Mouse (Mus musculus) kidney, postnatal 25 days (tissue): ENCODE results near the gene Gm10320.
A peak's percentile ranks its signal among the peaks of the same experiment; 100 is the strongest.

Experiments used
- DNase-seq, 2 experiments: peaks; one replicate each; pipeline ENCODE4 v3.0.0; 2021; ENCODE audit warnings: mixed read lengths in 2 of 2

Gm10320 gene

GRCm38 (mm10) chr13:98491909-98492308 is at the start of gene Gm10320:
Gm10320 (minus strand) TSS chr13:98492001.
- no peak for DNase-seq

DNA sequence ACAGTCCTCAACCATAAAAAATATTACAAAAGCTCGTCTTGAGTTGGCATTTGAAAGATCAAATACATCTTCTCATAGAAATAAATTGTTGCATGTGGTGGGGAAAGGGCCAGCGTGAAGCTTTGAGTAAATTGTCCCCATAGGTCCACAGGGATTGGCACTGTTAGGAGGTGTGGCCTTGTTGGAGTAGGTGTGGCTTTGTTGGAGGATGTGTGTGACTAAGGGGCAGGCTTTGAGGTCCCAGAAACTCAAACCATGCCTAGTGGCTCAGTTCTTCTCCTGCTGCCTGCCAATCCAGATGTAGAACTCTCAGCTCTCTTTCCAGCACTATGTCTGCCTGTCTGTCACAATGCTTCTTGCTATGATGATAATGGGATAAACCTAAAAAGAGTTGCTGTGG is 49.8 kb upstream of the Gm10320 start:
- DNase-seq = no peak

DNA sequence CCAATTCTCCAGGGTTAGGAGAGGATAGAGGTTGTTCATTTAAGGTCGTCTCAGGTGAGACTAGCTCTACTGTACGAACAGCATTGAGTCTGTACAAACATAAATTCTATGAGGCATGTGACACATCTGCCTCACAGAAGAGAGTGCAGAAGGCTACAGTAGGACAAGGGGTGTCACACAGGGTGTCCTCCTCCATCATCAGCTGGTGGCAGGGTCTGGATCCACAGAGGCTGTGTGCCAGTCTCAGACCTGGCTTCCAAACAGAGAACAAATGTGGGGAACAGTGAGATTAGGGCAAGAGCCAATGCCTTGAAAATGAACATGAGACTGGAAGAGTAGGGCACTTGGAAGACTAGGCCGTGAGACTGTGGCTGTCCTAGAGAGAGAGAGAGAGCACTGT is 48.4 kb upstream of the Gm10320 start:
- no peak for DNase-seq

- DNase-seq = peak; percentile 57 to 71
These were observed 47.5 kb upstream of the Gm10320 start for GRCm38 (mm10) chr13:98539311-98539710.

DNA sequence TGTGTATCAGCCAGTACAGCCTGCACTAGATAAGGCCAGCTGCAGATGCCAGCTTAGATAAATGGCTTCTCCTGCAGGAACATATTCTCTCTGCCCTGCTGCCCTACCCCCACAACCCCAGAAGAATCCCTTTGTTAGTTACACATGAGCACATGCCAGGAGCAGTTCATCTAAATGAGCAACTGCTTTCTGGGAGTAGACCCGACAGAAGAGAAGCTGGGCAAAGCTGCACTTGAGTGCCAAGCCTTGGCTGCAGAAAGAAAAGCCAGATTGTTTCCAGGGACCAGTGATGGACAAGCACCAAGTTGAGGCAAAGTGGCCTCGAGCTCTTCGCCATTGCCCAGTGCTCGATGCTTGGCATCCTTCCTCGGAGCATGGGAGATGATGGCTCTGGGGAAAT is 46.8 kb upstream of the Gm10320 start:
- DNase-seq = no peak

DNA sequence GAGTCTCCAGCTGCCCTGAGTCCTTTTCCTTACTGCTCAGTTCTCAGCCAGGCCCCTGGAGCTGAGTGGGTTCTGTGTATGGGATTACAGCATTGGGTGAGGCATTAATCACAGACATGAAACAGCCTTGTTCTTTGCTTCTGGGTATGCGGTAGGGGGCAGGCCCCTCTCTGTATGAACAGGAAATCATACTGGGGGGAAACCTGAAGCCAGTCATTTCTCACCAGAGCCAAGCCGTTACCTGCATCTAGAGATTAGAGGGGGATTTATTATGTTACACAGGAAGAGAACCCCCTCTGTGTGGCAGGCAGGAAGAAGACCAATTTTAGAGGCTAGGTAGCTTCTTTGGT is 43.1 kb upstream of the Gm10320 start:
- DNase-seq = no peak

DNA sequence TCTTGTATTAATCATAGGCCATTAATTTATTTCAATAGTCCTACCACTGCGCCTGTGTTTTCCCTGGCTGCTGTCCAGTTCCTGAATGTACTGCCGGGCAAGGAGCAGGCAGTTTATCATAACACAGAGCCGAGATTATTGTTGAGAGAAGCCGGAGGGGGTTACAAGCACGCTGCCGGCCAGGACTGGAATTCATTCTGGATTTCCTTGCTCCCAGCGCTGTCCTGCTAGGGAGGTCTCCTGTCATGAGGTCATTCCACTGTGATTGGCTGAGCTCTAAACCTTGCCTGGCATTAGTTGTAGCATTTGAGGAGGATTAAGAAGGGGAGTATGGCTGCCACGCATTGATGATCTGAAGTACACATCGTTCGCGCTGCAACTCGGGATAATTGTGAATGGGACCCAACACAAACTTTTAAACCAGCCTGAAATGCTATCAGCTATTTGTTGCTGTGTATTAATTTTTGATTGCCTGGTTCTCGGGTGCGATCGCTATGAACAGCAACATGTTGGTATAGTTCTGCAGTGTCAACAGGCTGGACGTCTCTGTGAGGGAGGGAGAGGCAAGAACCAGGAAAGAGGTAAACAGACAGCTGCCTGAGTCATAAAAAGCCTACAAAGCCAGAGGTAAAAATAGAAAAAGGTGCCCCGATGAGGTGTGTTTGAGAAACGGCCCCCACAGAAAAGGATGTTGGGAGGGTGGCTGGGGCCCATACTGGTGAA is 42.5 kb upstream of the Gm10320 start:
- peak; percentile 87 for DNase-seq

- DNase-seq = peak; percentile 63 to 76
These were observed 41.6 kb upstream of the Gm10320 start for GRCm38 (mm10) chr13:98533415-98533814.

DNA sequence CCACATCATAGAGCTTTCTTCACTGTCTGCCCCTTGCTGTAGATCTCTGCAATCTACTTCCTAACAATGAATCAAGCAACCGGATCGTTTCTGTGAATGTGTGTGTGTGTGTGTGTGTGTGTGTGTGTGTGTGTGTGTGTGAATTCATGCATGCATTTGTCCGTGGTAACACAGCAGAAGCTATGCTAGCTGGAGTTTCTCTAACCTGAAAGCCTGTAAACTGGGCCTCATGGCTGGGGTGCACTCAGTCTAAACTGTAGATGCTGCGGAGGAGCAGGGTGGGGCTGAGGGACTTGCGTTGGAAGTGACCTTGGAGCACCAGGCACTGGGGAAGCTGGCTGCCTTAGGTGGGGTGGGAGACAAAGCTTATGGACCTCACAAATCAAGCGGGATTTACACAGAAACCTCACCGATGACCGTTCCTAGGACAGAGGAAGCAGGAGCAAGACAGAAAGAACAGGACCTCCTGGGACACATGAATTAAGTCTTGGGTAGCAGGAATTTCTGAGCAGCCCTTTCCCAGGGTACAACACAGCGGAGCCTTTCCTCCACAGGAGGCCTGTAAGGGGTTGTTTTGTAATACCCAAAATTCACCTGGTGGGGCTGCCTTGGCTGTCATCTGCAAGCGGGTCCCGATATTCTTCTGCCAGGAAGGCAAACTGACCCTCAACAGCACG is 41.0 kb upstream of the Gm10320 start:
- no peak for DNase-seq

- DNase-seq = no peak
These were observed 40.2 kb upstream of the Gm10320 start for GRCm38 (mm10) chr13:98531976-98532375.

DNA sequence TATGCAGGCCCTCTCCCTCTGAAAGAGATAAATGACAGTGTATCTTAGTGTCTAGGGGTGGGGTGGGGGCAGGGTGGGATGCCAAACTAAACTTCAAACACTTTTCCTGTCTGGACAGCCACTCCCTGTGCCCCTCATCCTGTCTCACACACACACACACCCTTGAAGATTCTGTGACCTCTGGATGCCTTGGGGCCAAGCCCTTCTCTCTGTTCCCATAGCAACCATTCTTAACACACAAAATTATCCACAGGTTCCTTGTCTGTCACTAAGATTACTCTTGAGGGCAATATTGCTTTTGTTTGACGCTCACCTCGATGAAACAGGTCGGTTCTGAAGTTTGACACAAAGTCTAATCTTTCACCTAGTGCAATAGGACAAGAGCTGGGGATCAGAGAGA is 39.5 kb upstream of the Gm10320 start:
- DNase-seq = no peak

DNA sequence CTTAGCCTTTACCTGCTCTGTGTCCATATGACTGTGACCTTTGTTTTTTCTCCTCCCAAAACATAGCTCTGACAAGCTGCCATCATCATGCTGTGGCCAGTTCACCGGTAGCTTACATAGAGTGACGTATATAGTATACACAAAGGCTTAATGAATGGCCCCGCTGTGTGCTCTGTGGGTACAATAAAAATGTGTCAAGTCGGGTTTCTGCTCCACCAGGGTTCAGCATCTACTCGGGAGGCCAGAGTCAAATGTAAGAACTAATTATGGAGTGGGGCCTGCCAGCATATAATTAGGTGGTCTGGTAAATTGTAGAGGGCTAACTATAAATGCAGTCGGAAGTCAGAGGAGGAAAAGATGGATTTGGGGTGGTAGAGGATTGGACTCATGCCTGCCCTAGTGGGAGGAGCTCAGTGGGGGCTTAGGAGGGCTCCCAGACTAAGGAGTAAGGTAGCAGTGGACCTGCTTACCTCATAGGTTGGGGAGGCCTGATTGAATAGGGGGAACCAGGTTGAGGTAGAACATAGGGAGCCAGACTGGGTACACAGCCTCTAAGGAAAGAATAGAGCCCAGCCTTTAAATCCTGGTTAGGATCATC is 32.0 kb upstream of the Gm10320 start:
- no peak for DNase-seq

DNA sequence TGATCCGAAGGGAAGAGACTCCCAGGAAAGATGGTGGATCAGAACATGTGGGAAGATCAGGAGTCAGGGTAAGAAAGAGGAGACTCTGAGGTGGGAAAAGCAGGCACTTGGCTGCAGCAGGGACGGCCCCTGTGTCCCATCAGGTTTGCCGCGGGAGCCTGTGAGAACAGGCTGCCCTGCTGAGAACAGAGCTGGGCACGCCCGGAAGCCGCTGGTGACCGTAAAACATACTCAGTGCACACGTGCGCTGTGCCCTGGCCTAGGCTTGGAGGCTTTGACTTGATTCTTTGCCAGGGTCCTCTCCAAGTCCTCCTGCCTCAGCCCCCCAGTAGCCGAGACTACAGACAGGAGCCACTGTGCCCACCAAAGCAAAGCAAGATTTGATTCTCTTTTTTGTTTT is 26.5 kb upstream of the Gm10320 start:
- no peak for DNase-seq

GRCm38 (mm10) chr13:98517666-98518065 is 25.9 kb upstream of the Gm10320 start:
- no peak for DNase-seq

DNA sequence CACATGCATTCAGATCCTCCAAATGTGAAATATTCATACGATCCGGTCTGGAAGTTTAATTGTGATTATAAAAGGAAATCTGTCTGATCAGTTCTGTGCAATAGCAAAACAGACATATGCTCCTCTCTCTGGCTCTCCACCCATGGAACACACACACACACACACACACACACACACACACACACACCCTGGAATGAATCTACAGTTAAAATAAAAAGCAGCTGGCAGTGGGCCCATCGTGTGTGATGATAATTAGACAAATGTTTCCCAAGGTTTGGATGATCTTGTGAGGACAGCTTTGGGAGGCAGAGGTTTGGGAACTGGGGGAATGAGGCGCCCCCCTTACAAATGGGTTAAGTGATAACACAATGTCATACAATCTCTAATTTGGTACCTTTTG is 25.2 kb upstream of the Gm10320 start:
- no peak for DNase-seq

- DNase-seq = no peak
These were observed 20.3 kb upstream of the Gm10320 start for GRCm38 (mm10) chr13:98512066-98512465.

- DNase-seq = no peak
These were observed 15.9 kb upstream of the Gm10320 start for GRCm38 (mm10) chr13:98507656-98508055.

- no peak for DNase-seq
These were observed 14.7 kb upstream of the Gm10320 start for GRCm38 (mm10) chr13:98506496-98506895.

- no peak for DNase-seq
These were observed 14.2 kb upstream of the Gm10320 start for GRCm38 (mm10) chr13:98505989-98506388.

DNA sequence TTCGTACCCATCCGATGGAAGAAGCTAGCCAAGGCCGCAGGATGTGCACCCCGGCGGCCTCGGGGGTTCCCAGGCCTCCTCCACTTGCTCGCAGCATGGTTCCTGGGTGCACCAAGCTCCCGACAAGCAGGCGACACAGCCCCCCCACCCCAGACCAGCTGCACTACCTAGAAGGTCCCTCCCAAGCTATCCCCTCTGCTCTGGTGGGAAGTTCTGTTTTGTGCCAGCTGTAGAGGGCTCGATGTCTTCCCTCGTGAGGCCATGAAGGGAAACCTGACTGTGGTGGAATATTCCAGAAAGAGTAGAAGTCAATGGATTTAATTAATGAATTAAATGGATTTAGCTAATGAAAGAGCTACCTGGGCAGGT is 13.7 kb upstream of the Gm10320 start:
- DNase-seq = no peak

DNA sequence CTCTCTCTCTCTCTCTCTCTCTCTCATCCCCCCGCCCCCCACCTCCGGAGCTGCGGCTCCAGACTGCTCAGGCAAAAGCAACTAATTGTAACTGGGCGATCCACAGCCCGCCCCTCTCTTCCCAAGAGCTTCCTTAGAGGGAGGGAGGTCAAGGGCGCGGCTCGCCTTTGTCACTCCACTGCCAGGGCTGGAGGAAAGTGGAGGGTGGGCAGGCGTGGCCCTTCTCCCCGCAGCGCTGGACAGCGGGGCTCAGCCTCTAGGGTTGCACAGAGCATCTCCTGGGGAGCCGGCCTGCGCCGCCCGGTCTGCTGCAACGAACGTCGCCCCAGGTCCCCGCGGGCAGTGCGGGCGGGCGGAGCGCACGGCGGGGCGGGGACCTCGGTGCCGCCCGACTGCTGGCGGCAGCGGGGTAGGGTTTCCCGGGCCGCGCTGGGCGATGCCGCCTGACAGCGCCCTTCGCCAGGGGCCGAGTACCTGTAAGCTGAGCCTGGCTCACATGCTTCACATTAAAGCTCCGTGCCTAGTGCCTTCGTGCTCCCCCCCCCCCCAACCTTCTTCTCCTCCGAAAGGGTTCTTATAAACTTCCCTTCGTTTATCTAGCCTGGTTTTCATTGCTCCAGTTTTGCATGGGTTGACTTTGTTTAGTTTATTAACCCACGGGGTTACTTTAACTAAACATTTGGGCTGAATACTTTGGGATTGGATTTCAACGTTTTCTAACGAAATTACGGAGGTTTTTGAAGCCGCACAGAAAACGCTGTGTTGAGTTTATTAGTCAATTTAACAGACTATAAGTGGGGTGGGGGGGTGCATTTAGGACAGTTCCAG is 13.1 kb upstream of the Gm10320 start:
- DNase-seq = peak; percentile 10 to 42

GRCm38 (mm10) chr13:98504181-98504660 is 12.4 kb upstream of the Gm10320 start:
- peak in 1 of 2 experiments; percentile 28 for DNase-seq

GRCm38 (mm10) chr13:98503601-98504000 is 11.8 kb upstream of the Gm10320 start:
- DNase-seq = no peak
